8 mouse cellular contexts compared by ENCODE assay signal in the genomic region with DNA sequence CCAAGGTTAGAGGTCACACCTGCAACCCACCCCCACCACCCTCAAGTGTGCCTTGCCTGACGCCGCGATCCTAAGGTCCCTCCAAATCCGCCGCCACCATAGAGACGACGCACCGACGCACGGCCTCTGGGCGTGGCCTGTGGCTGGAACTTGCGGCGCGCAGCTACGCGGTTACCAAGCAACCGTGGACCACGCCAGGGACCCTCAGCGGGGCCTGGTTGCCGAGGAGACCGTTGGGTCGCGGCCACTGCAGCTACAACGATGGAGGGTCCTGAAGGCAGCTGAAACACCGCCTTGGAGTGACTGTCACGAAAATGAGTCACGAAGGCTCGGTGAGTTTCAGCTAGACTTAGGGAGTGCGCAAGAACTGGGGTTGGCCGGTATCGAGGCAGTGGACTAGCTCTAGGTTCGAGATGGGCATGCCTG. TPM values are rescaled to one million over a fixed set of nuclear protein-coding genes. Genes with fewer than 3 reads are reported as not detected.
DNase-seq lines count a peak whose midpoint lies in the region; ATAC-seq lines count a peak whose summit lies in the region.

A gene (minus strand): TSS at position 139 of the 426 bp plus-strand sequence.
A gene (plus strand): TSS at position 146 of the 426 bp plus-strand sequence.

- H3K4me2 ChIP-seq in limb, embryonic 11.5 days (ENCODE audit: low read depth, severe bottlenecking), result peak within 1 kb of the TSS; percentile 86
- peak within 1 kb of the TSS; percentile 88 for H3K4me2 ChIP-seq in midbrain, embryonic 11.5 days

- H3K4me1 ChIP-seq in limb, embryonic 11.5 days (ENCODE audit: control insufficient read depth, insufficient read depth, low read length), result peaks cover 10% of the 10 kb centered on the region; the same call in 1 of the 2 replicates
- peaks cover 16% of the 10 kb centered on the region for H3K4me1 ChIP-seq in midbrain, embryonic 11.5 days (ENCODE audit: control insufficient read depth, insufficient read depth, low read length)

- H3K36me3 ChIP-seq in limb, embryonic 11.5 days (ENCODE audit: control insufficient read depth, insufficient read depth, low read length), result peaks cover 2% of the 10 kb centered on the region; the same call in 1 of the 2 replicates
- H3K36me3 ChIP-seq in midbrain, embryonic 11.5 days (ENCODE audit: control insufficient read depth, insufficient read depth, low read length), result peaks cover 7% of the 10 kb centered on the region; the same call in 1 of the 2 replicates

- peak within 1 kb of the TSS; percentile 54 for H3K4me3 ChIP-seq in limb, embryonic 11.5 days (ENCODE audit: low read depth, low read length)
- H3K4me3 ChIP-seq in midbrain, embryonic 11.5 days (ENCODE audit: low read depth, low read length), result peak within 1 kb of the TSS; percentile 53

- H3K9me3 ChIP-seq in limb, embryonic 11.5 days (ENCODE audit: control insufficient read depth, low read length), result no peaks in the 10 kb centered on the region
- no peaks in the 10 kb centered on the region for H3K9me3 ChIP-seq in midbrain, embryonic 11.5 days (ENCODE audit: control insufficient read depth, low read length)

- H3K27me3 ChIP-seq in limb, embryonic 11.5 days (ENCODE audit: control insufficient read depth, insufficient read depth, low read length), result peaks cover 11% of the 10 kb centered on the region
- peaks cover 14% of the 10 kb centered on the region for H3K27me3 ChIP-seq in midbrain, embryonic 11.5 days (ENCODE audit: control insufficient read depth, insufficient read depth, low read length)

- no peak within 1 kb of the TSS for H3K27ac ChIP-seq in limb, embryonic 11.5 days (replicated peaks; ENCODE audit: low read depth, low read length)
- H3K27ac ChIP-seq in midbrain, embryonic 11.5 days (ENCODE audit: low read depth, low read length), result no peak within 1 kb of the TSS

- peak; percentile 87 for ATAC-seq in limb, embryonic 11.5 days (ENCODE audit: insufficient number of reproducible peaks, low FRiP score, low TSS enrichment, low read depth)
- peak; percentile 95 for ATAC-seq in midbrain, embryonic 11.5 days (ENCODE audit: low FRiP score)

- DNase-seq in left cerebral cortex, adult 18-20 months (ENCODE audit: low spot score in 2 of 2), result peak; percentile 74 to 83
- DNase-seq in left cerebral cortex, adult 11 months (ENCODE audit: low spot score), result no peak
- peak; percentile 78 for DNase-seq in cerebellum, adult 9-11 months
- DNase-seq in frontal cortex, postnatal 10 days (ENCODE audit: low spot score in 2 of 2), result peak; percentile 74 to 81
- peak; percentile 76 for DNase-seq in induced T-regulatory cell, adult 2 months (ENCODE audit: low read depth)
- DNase-seq in limb, embryonic 11.5 days (ENCODE audit: low spot score), result peak; percentile 91
- peak; percentile 99 for DNase-seq in midbrain, embryonic 11.5 days (ENCODE audit: low spot score, missing footprints)
- peak; percentile 33 to 67 for DNase-seq in spleen, postnatal 4 days (ENCODE audit: low spot score in 2 of 2)

- 1% methylated on average over 32 of the region's 32 CpGs for WGBS in limb, embryonic 11.5 days
- WGBS in midbrain, embryonic 11.5 days, result 1% methylated on average over 32 of the region's 32 CpGs

- peak within 1 kb of the TSS; percentile 59 for H3K9ac ChIP-seq in limb, embryonic 11.5 days (ENCODE audit: low read length)
- H3K9ac ChIP-seq in midbrain, embryonic 11.5 days (ENCODE audit: low read length), result peak within 1 kb of the TSS; percentile 71

RNA-seq across cellular contexts. Expression of the first gene that starts in this region (rescaled TPM):
- 10 to 100 TPM; 33.0 to 33.3 TPM for total RNA-seq in left cerebral cortex, adult 18-20 months (2021)
- 11.5 and 13.7 TPM in 2 replicates for polyA plus RNA-seq in limb, embryonic 11.5 days (2014; fragmentation: Nextera tagmentation; extraction: Ambion mirVana)
- 11.1 and 13.7 TPM in 2 replicates for polyA plus RNA-seq in midbrain, embryonic 11.5 days (2014; fragmentation: Nextera tagmentation; extraction: Ambion mirVana)

RNA-seq across cellular contexts. Expression of the second gene that starts in this region (rescaled TPM):
- 10 to 100 TPM; 33.9 to 35.7 TPM for total RNA-seq in left cerebral cortex, adult 18-20 months (2021)
- 0.58 and 1.1 TPM in 2 replicates for polyA plus RNA-seq in limb, embryonic 11.5 days (2014; fragmentation: Nextera tagmentation; extraction: Ambion mirVana)
- polyA plus RNA-seq in midbrain, embryonic 11.5 days (2014; fragmentation: Nextera tagmentation; extraction: Ambion mirVana), result 1.7 TPM in 2 replicates
